Mouse (Mus musculus) testis, postnatal 10 days (tissue): ENCODE results near the gene Dennd5b.

Experiments used
- DNase-seq: peaks from one replicate; pipeline ENCODE4 v3.0.0; 2021; ENCODE audit warnings: low spot score

Gene Dennd5b

GRCm38 (mm10) chr6:149100174-149101075 lies 1.1 kb downstream of the Dennd5b start:
- peak; percentile 63 for DNase-seq

DNA sequence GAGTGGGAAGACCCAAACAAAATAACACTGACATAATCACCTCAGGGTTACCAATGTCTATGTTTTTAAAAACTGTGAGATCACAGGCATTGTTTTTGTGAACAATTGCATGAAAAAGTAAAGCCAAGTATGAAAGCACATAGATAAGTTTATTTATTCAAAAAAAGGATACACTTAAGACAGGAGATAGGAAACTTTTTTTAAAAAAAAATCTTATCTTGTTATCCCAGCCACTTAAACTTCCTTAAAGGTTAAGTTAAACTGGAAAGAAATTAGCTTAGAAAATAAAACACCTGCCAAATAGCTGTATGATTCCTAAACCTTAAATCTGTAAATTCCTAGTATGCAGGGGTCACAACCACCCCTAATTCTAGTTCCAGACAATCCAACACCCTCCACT lies 2.5 kb downstream of the Dennd5b start:
- DNase-seq = no peak

DNA sequence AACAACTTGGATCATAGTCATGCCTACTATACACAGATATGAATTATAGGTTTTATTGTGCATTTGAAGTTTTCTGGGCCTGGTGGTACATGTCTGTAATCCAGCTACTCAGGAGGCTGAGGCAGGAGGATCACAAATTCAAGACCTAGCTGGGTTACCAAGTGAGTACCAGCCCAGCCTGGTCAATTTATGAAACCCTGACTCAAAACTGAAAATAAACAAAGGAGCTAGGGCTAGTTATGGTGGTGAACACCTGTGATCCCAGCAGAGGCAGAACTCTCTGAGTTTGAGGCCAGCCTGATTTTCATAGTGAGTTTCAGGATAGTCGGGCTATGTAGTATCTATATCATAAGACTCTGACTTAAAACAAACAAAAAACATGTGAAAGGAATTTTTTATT lies 4.2 kb downstream of the Dennd5b start:
- no peak for DNase-seq

- no peak for DNase-seq
Observed at GRCm38 (mm10) chr6:149096233-149096632, 5.2 kb downstream of the Dennd5b start.

DNA sequence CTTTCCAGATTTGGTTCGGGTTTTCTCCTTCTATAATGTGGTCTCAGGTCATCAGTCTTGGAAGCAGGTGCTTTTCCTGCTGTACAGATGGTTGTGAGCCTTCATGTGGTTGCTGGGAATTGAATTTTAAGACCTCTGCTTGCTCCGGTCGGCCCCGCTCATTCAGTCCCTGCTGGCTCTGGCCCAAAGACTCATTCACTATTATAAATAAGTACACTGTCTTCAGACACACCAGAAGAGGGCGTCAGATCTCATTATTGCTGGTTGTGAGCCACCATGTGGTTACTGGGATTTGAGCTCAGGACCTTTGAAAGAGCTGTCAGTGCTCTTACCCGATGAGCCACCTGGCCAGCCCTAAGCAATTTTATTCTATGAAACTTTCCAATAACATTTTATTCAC lies 6.1 kb downstream of the Dennd5b start:
- DNase-seq = no peak

- DNase-seq = no peak
Observed at GRCm38 (mm10) chr6:149094555-149094954, 6.9 kb downstream of the Dennd5b start.

DNA sequence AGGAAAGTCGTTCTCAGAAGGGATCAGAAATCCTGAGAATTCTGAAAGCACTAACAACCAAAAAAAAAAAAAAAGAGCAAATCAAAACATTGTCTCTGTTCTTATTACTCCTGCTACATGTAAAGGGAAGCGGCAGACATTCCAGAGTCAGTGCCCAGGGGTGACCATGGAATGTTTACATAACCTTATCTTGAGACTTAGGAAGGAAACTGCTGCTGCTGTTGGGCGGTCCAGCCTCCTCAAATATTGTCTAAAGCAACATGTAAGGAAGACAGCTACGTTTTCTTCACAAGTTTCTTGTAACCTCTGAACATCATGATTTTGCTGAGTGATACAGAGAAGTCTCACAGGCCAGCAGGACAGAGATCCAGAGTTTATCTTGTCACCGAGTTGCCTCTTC lies 8.0 kb downstream of the Dennd5b start:
- no peak for DNase-seq

GRCm38 (mm10) chr6:149092406-149092805 lies 9.1 kb downstream of the Dennd5b start:
- no peak for DNase-seq

DNA sequence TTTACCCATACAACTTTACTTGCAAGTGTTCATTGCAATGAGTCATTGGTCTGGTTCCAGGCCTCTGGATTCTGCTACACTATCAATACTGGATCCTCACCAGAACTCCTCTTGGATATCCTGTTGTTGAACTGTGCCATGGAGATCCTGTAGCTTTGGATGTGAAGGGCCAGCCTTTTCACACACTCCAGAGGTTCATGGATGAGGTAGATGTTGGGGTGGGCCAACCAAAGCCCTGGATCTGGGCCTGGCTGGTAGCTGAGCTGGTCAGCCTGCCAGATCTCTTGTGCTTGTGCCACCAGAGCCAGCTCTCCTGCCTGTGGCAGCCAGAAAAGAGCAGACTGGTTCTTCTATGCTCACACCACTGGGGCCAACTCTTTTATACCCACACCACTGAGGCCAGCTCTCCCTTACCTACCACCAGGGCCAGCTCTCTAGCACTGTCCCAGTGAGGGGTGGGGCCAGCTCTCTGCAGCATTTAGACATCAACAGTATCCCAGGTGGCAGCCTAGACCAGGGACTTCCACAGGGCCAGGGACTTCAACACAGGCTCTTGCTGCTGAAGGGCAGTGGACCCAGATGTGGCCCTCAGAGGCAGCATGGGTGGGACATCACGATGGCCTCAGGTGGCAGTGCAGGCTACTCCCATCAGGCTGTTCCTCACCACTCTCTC lies 24.2 kb downstream of the Dennd5b start:
- DNase-seq = no peak

- DNase-seq = no peak
Observed at GRCm38 (mm10) chr6:149073854-149074253, 27.6 kb downstream of the Dennd5b start.

GRCm38 (mm10) chr6:149072873-149073272 lies 28.6 kb downstream of the Dennd5b start:
- no peak for DNase-seq

DNA sequence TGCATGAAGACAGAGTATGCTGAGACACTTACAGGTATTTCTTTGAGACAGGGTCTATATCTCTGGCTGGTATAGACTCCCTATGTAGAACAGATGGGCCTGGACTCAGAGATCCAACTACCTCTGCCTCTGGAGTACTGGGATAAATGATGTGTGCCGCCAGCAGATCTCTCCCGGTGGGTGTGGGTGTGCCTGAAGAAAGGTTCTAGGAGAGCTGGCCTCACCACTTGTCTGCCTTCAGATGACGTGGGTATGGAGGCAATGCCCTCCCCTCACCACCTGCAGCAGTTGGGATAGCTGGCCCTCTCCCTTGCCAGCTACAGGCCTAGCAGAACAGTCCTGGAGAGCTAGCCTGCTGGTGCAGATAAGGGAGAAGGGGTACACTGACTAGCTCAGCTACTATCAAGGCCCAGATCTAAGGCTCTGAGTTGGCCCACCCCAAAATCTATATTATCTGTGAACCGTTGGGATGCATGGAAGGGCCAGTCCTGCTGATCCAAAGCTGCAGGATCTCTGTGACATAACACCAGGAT lies 30.8 kb downstream of the Dennd5b start:
- no peak for DNase-seq

GRCm38 (mm10) chr6:149063382-149063781 lies 38.1 kb downstream of the Dennd5b start:
- DNase-seq = no peak

- no peak for DNase-seq
Observed at GRCm38 (mm10) chr6:149060670-149061387, 40.7 kb downstream of the Dennd5b start.

DNA sequence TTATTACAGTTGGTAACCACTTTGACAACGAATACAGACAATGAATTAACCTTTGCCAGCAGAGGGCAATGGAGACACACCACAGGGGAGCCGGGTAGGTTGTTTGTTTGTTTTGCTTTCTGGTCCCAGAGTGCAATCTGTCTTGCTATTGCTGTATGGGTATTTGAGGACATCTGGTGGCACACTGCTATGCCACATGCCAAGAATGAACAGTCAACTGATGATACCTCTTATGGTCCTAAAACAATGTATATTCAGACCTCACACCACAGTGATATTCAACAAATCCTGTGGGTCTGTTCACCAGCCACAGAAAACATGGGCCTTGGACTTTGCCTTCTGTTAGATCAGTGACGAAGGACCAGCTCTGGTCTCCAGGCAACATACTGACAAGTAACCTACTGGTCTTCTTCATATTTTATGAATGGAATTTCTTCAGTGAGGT lies 43.5 kb downstream of the Dennd5b start:
- DNase-seq = no peak

DNA sequence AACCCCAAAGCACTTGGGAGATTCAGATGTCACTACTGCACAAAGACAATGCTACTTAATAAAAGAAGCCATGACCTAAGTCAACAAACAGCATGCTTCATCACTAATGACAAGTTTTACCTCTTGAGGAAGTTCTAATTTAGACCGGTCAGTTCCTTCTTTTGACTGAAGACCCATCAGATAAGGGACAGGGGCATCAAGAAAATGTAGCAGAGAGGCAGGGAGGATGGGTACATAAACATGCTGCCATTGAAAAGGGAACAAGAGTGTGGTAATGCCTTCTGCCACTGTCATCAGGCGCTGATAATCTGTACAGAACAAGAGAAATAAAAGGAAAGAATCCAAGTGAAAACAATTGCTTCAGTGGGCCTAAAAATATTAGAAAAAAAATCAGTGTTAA lies 46.7 kb downstream of the Dennd5b start:
- DNase-seq = no peak

- DNase-seq = no peak
Observed at GRCm38 (mm10) chr6:149050978-149051723, 50.3 kb downstream of the Dennd5b start.

- no peak for DNase-seq
Observed at GRCm38 (mm10) chr6:149040099-149040498, 61.4 kb downstream of the Dennd5b start.

- no peak for DNase-seq
Observed at GRCm38 (mm10) chr6:149032198-149032597, 69.3 kb downstream of the Dennd5b start.

DNA sequence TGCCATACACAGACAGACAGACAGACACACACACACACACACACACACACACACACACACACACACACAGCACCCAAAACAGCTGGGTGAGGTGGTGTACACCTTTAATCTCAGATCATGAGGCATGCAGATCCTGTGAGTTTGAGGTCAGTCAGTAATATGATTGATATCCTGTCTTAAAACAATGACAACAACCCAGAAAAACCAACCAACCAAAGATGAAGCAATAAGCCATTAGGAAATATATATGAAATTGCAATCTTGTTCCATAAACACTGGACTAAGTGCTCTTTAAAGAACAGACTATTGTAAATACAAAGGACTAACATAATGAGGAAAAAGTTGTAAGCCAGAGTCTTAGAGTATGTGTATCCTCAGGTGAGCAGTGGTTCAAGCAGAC lies 70.1 kb downstream of the Dennd5b start:
- DNase-seq = no peak

- DNase-seq = no peak
Observed at GRCm38 (mm10) chr6:149018431-149018830, 83.0 kb downstream of the Dennd5b start.
